Mouse (Mus musculus): ENCODE data around the gene Pitx2. TPM values are rescaled to one million over a fixed set of nuclear protein-coding genes. Genes with fewer than 3 reads are reported as not detected.

Pitx2 gene
- total RNA-seq, 2 experiments from 2014 or later, result 0.43 to 1.1 TPM

- intact Hi-C loops (cut with DNase I), result loop anchor here (5.0 to 10.0 kb wide), 2 partner anchors 314 to 1196 kb away; no protein-coding TSS in a partner anchor
- DNase-seq, result no peak
These were observed 1.5 kb downstream of the Pitx2 start for GRCm38 (mm10) chr3:129201156-129201555.

DNA sequence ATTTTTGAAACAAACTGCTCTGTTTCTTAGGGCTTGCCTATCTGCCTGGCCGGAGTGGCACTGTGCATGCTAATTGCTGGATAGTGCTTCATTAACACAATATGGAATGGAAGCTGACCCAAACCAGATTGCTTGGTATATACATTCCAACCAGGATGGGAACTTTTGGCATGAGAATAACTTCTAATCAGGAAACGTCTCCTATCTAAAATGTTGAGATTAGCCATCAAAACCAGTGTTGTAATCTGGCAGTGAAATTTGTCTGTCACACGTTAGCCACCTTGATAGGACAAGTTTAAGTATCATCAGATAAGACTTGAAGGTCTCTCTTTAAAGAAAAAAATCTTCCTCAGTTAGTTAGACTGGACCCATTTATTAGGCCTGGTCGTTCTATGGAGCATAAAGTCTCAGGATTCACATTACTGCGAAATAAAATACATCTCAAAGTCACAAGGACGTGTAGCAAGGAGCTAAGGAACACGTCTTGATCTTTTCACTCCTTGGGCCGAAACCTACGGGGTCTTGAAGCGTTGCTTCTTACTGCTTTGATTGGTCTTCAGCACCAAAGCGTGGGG lies 2.1 kb downstream of the Pitx2 start:
- DNase-seq, result no peak
- intact Hi-C loops (cut with DNase I), result loop anchor here (5.0 to 10.0 kb wide), 2 partner anchors 314 to 1197 kb away; no protein-coding TSS in a partner anchor

DNA sequence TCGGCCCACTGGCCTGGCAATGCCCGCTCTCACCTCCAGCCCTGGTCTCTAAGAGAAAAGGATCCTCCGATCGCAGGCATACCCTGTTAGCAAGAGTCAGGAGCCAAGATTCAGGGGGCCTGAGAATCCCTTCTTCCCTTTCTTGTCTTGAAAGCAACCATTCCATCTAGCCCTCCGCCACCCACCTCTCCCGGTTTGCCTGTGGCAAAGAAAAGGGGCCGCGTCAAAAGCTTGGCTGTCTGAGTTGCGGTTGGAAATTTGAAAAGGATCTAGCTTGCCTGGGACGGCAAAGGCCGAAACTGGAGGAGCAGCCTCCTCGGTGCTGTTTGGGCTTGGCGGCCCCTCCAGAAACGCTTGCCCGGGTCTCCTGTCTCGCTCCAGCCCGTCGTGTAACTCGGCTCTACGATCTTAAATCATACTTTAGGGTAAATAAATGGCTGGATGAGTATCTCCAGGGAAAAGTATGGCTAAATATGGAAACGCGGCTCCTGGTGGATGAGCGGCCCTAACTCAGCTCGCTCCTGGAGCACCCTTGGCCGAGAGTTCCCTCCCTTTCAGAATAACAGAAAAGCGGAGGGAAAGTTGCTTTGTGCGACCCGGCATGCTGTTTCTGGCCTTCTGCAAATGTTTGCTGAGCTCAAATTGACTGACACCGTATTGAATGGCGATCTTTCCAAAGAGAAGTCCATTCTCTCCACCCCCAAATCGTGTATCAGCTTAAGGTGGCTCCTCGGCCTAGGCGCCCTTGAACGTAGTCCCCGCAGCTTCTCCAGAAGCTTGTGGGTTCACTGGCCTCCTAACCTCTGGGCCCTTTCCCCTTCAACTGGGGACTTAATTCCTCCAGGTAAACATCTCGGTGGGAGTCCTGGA lies 3.4 kb downstream of the Pitx2 start:
- intact Hi-C loops (cut with DNase I), result loop anchor here (5.0 to 10.0 kb wide), 2 partner anchors 316 to 1198 kb away; no protein-coding TSS in a partner anchor
- DNase-seq, result no peak

DNA sequence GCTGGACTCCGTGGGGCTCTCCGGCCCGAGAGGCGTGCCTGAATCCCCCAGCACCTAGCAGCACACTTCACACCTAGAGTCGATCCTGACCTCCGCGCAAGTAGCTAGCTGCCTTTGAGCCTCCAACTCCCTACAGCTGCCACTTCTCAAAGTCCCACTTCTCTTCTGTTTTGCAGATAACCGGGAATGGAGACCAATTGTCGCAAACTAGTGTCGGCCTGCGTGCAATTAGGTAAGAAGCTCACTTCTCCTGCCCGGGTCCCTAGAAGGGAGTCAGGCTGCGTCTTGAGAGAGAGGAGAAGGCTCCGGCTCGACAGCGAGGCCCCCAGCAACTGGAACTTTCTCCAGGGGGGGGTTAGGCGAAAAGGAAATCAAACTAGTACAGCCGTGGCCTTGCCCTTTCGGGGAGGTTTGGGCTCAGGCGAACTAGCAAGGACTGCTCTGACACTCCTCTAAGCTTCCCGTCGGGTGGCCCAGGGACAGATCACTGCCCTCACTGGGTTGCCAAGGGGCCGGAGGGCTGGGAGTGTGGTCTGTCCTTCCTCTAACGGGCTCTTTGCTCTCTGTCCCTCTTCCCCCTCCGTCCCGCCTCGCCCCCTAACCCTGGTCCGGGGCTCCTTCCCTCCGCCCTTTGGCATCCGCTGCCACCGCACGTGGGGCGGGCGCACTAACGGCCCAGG lies 4.2 kb downstream of the Pitx2 start:
- intact Hi-C loops (cut with DNase I), result loop anchor here (2.0 to 10.0 kb wide), 3 partner anchors 317 to 1199 kb away; no protein-coding TSS in a partner anchor
- no peak for DNase-seq

DNA sequence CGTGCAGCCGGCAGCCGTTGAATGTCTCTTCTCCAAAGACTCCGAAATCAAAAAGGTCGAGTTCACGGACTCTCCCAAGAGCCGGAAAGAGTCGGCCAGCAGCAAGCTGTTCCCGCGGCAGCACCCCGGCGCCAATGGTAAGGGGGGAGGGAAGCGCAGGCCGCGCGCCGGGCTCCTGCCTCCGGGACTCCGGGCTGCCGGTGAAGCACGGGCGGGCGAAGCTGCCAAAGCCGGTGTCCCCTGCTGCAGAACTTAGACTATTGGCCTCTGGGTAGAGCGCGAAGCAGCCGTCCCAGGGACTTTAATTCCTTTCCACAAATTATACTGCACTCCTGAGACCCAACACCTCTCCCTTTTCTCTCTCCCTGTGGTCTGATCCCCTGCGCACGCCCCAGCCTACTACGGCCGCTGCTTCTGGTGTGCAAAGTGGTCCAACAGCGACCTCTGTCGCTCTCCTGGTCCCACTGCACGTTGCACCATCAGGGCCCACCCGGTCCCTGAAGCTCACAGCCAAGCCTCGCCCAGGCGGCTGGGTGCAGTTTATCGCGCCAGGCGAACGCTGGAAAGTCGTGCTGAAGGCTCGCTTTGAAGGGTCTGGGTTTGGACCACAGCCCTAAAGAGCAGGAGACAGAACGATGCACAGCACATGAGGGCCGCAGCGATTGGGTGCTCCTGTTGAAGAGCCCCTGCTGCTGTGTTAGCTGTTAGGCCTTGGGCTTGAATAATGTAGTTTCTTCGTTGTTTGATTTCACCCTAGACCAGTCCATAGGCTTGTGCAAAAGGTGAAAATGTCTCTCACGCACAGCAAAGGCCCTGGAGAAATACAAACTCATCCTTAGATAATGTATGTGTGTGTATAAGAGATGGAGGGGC lies 5.0 kb downstream of the Pitx2 start:
- DNase-seq, result peak; percentile 51 to 58
- intact Hi-C loops (cut with DNase I), result loop anchor here (1.0 to 10.0 kb wide), 4 partner anchors 317 to 1200 kb away; no protein-coding TSS in a partner anchor

- DNase-seq, result no peak
- intact Hi-C loops (cut with DNase I), result loop anchor here (1.0 to 10.0 kb wide), 3 partner anchors 735 to 1201 kb away; no protein-coding TSS in a partner anchor
These were observed 6.0 kb downstream of the Pitx2 start for GRCm38 (mm10) chr3:129205481-129206175.

GRCm38 (mm10) chr3:129206776-129207175 lies 7.1 kb downstream of the Pitx2 start:
- intact Hi-C loops (cut with DNase I), result loop anchor here (10.0 kb wide), 1 partner anchor 1202 kb away; no protein-coding TSS in a partner anchor
- no peak for DNase-seq

DNA sequence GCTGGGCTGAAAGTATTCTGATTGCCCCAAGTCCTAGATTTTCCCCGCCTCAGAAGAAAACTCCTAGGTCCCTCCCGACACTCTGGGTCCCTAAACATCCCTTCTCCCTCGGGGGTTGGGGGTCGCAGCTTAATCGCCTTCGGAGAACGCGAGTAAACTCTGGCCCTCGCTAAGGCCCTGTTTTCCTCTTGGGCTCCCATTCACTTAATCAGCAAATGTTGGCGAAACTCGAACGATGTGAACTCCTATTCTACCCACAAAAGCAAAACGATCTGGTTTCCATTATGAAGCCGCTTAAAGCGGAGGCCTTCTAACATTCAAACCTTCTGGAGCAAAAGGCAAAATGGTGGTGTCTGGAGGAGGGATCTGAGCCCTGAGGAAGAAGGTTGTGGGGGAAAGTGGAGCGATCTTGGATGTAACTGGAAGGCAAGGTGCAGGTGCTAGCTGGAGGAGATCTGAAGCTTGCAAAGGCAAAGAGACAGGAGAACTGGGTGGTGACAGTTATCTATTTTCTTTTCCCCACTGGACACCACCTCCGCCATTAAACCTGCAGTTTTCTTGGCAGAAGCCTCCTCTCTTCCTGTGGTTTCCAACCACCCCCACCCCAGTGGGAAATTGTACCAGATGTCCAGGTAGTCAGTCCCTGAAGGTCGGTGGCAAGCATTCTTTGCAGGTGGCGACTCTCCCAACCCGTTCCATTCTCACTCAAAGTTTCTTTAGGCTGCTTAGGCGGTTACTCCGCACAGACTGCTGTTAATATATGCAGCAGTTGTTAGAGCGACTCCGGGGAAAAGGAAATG lies 7.8 kb downstream of the Pitx2 start:
- intact Hi-C loops (cut with DNase I), result loop anchor here (10.0 kb wide), 1 partner anchor 1203 kb away; no protein-coding TSS in a partner anchor
- no peak for DNase-seq

GRCm38 (mm10) chr3:129208031-129208380 lies 8.3 kb downstream of the Pitx2 start:
- no peak for DNase-seq
- intact Hi-C loops (cut with DNase I), result loop anchor here (10.0 kb wide), 1 partner anchor 1203 kb away; no protein-coding TSS in a partner anchor

- no peak for DNase-seq
- intact Hi-C loops (cut with DNase I), result loop anchor here (10.0 kb wide), 1 partner anchor 1204 kb away; no protein-coding TSS in a partner anchor
These were observed 8.7 kb downstream of the Pitx2 start for GRCm38 (mm10) chr3:129208421-129208820.

DNA sequence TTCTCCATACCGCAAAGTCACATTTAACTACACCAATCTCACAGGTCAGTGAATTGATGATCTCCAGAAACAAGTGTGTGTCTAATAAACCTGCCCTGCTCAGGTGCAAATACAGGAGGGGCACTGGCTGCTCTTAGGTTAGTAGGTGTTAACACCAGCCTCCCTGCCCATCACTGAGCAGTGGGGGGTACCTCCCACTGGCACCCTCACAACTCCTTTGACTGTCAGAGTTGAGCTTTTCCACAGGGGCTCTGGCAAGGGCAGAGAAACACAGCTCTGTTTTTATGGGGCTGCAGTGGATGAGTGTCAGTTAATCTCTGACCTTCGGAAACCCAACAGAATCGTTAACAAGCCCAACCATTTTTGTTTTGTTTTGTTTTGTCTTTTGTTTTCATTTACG lies 9.6 kb downstream of the Pitx2 start:
- no peak for DNase-seq

GRCm38 (mm10) chr3:129209771-129210170 lies 10.1 kb downstream of the Pitx2 start:
- DNase-seq, result no peak
- intact Hi-C loops (cut with DNase I), result loop anchor here (10.0 kb wide), 1 partner anchor 1205 kb away; no protein-coding TSS in a partner anchor

More for the DNA sequence above, 9.6 kb downstream of the Pitx2 start:
- intact Hi-C loops (cut with DNase I), result loop anchor here (10.0 kb wide), 1 partner anchor 1204 kb away; no protein-coding TSS in a partner anchor

DNA sequence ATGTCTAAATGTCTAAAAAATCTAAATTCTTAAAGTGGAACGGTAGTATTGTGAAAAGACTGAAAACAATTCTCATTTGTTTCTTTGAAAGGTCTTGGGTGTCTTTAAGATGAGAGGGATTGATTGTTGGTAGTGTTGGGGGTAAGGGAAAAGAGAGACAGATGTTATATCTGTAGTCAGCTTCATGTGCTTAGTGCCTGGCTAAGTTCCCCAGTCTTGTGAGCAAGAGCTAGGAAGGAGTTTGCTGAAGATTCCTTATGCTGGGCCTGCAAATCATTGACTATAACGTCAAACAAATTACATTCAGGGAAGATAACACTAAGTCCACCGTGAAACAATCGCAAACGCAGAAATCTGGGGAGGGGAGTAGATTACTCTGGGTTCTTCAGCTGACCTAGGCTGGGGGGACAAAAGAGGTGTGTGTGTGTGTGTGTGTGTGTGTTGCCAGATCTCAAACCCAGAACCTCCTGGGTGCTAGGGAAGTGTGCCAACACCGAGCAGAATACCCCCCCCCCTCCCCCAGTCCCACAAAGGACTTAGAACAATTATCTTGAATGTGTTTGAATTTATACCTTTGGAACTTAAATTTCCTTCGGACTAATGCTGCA lies 12.5 kb downstream of the Pitx2 start:
- intact Hi-C loops (cut with DNase I), result no loop called here

GRCm38 (mm10) chr3:129212807-129213206 lies 13.1 kb downstream of the Pitx2 start:
- no peak for DNase-seq
- intact Hi-C loops (cut with DNase I), result no loop called here

More for the DNA sequence above, 12.5 kb downstream of the Pitx2 start:
- no peak for DNase-seq

DNA sequence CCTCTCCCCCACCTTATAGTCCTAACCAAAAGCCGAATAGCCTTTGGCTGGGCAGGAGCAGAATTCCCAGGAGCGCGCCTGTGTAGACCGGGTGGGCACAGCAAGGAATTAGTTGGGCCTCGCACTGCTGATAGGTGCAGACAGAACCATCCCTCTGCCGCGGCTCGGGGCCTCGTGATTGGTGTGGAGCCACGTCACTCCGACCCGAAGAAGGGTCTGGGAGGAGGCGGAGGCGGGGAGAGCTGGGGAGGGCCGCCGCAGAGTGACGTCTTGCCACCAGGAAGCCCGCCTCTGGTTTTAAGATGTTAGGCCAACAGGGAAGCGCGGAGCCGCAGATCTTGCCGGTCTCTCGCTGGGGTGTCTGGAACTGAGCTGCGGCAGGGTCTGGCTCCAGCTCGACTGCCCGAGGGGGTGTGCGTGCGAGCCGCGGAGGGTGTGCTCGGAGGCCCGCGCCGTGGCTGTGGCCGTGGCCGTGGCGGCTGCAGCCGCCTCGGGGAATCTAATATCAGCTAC lies 14.0 kb downstream of the Pitx2 start:
- peak; percentile 74 to 79 for DNase-seq
- intact Hi-C loops (cut with DNase I), result no loop called here

DNA sequence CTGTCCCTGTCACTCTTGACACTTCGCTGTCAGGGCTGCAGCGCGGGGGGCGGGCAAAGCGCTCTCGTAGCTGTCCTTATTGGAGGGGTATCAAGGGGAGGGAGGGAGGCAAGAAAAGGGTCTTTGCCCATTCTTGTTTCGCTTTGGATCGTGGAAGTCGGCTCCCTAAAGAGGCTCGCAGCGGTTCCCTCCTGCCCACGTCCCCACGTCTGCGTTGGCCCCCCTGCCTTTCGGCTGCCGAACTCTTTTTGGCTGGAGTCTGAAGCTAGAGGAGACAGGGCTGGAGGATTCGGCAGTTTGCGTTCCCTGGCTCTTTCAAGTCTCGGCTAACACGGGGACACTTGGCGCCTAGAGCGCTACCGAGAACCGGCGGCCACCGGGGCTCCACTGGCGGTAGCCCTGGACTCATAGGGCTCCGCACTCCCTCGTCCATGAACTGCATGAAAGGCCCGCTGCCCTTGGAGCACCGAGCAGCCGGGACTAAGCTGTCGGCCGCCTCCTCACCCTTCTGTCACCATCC lies 14.5 kb downstream of the Pitx2 start:
- intact Hi-C loops (cut with DNase I), result no loop called here
- DNase-seq, result no peak

DNA sequence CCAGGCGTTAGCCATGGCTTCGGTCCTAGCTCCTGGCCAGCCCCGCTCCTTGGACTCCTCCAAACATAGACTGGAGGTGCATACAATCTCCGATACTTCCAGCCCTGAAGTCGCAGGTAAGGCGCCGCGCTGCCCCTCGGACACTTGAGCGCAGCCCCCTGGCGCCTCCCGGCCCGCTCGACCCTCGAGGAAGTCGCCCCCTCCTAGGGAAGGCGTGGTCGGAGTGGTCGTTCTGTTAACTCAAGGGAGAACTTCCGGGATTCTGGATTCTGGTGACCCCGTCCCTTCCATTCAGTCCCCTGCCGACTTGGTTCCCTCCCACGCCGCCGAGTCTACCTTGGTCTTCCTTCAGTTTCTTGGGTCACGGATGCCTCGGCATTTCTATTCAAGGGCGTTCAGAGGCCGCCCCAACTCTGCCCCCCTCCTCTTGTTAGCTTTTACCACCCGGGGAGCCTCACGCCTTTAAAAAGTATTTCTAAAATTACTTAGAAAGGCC lies 15.0 kb downstream of the Pitx2 start:
- intact Hi-C loops (cut with DNase I), result no loop called here
- no peak for DNase-seq
